8 mouse cellular contexts compared by ENCODE assay signal in genomic region chr16:17406512-17407231, GRCm38 (mm10). TPM values are rescaled to one million over a fixed set of nuclear protein-coding genes. Genes with fewer than 3 reads are reported as not detected.
DNase-seq lines count a peak whose midpoint lies in the region; ATAC-seq and TF ChIP-seq lines count a peak whose summit lies in the region.

No protein-coding gene starts in this region.

- no peak for ATAC-seq in forebrain, embryonic 11.5 days (replicated peaks; ENCODE audit: low FRiP score)
- ATAC-seq in kidney, embryonic 15.5 days (replicated peaks; ENCODE audit: low FRiP score): no peak
- no peak for ATAC-seq in midbrain, embryonic 14.5 days (ENCODE audit: low FRiP score, low TSS enrichment)
- no peak for ATAC-seq in activated CD4-positive, CD25-positive, alpha-beta regulatory T cell, adult 4 months

- H3K4me1 ChIP-seq in lung, adult 2 months (ENCODE audit: control insufficient read depth, insufficient read depth, low read length): peaks cover 8% of the 10 kb centered on the region; the same call in 1 of the 2 replicates
- H3K4me1 ChIP-seq in forebrain, embryonic 11.5 days (replicated peaks; ENCODE audit: control insufficient read depth, insufficient read depth, low read length): peaks cover 6% of the 10 kb centered on the region; the same call in 1 of the 2 replicates
- peaks cover 24% of the 10 kb centered on the region for H3K4me1 ChIP-seq in kidney, embryonic 15.5 days
- peaks cover 21% of the 10 kb centered on the region for H3K4me1 ChIP-seq in midbrain, embryonic 14.5 days (ENCODE audit: control insufficient read depth, insufficient read depth, low read length)

- TF ChIP-seq CTCF in lung, adult 2 months (IDR thresholded peaks at IDR 0.05; ENCODE audit: insufficient read depth, low read length): no peak

- peak overlapping the region; percentile 72 for H3K9ac ChIP-seq in forebrain, embryonic 11.5 days (ENCODE audit: low read length)
- peak overlapping the region; percentile 72 for H3K9ac ChIP-seq in kidney, embryonic 15.5 days
- H3K9ac ChIP-seq in midbrain, embryonic 14.5 days (replicated peaks; ENCODE audit: low read length): peak overlapping the region; percentile 70

- H3K27ac ChIP-seq in forebrain, embryonic 11.5 days (ENCODE audit: low read depth, low read length): no peak overlapping the region
- H3K27ac ChIP-seq in kidney, embryonic 15.5 days: no peak overlapping the region
- H3K27ac ChIP-seq in midbrain, embryonic 14.5 days (replicated peaks; ENCODE audit: low read depth, low read length): no peak overlapping the region

- no peaks in the 10 kb centered on the region for H3K27me3 ChIP-seq in forebrain, embryonic 11.5 days (ENCODE audit: control insufficient read depth, insufficient read depth, low read length)
- H3K27me3 ChIP-seq in kidney, embryonic 15.5 days: no peaks in the 10 kb centered on the region
- H3K27me3 ChIP-seq in midbrain, embryonic 14.5 days (ENCODE audit: control insufficient read depth, insufficient read depth, low read length): no peaks in the 10 kb centered on the region

- 23% methylated on average over 9 of the region's 9 CpGs for WGBS in lung, adult 2 months
- 46% methylated on average over 9 of the region's 9 CpGs for WGBS in forebrain, embryonic 11.5 days
- 29% methylated on average over 9 of the region's 9 CpGs for WGBS in kidney, embryonic 15.5 days
- 41% methylated on average over 9 of the region's 9 CpGs for WGBS in midbrain, embryonic 14.5 days

- peak overlapping the region; percentile 67 for H3K4me2 ChIP-seq in forebrain, embryonic 11.5 days (ENCODE audit: low read depth, low read length, severe bottlenecking)
- peak overlapping the region; percentile 68 for H3K4me2 ChIP-seq in kidney, embryonic 15.5 days
- H3K4me2 ChIP-seq in midbrain, embryonic 14.5 days (ENCODE audit: low read length): peak overlapping the region; percentile 68

- H3K36me3 ChIP-seq in forebrain, embryonic 11.5 days (ENCODE audit: control insufficient read depth, insufficient read depth, low read length): no peaks in the 10 kb centered on the region; the same call in 1 of the 2 replicates
- H3K36me3 ChIP-seq in kidney, embryonic 15.5 days: peaks cover 8% of the 10 kb centered on the region; the same call in 1 of the 2 replicates
- H3K36me3 ChIP-seq in midbrain, embryonic 14.5 days (ENCODE audit: control insufficient read depth, insufficient read depth, low read length): 0 out of 2 replicates have a peak, but pooled peaks cover 2% of the 10 kb centered on the region

- no peak for DNase-seq in lung, adult 2 months
- DNase-seq in lung, postnatal 10 days: no peak
- peak; percentile 5 for DNase-seq in NIH3T3 (ENCODE audit: low read depth)
- DNase-seq in forebrain, embryonic 11.5 days (ENCODE audit: low spot score): no peak
- DNase-seq in midbrain, embryonic 14.5 days: peak; percentile 6
- no peak for DNase-seq in urinary bladder, postnatal 4 days (ENCODE audit: low spot score in 2 of 2)

- TF ChIP-seq POLR2A in lung, adult 2 months (IDR thresholded peaks at IDR 0.05; ENCODE audit: borderline replicate concordance, extremely low read depth, low read depth, low read length): no peak

- peak overlapping the region; percentile 99 for H3K4me3 ChIP-seq in lung, adult 2 months (replicated peaks; ENCODE audit: extremely low read depth, low read depth, low read length)
- H3K4me3 ChIP-seq in forebrain, embryonic 11.5 days (ENCODE audit: low read depth, low read length): peak overlapping the region; percentile 61
- H3K4me3 ChIP-seq in kidney, embryonic 15.5 days (replicated peaks): peak overlapping the region; percentile 65
- peak overlapping the region; percentile 62 for H3K4me3 ChIP-seq in midbrain, embryonic 14.5 days (replicated peaks; ENCODE audit: low read depth, low read length)

- no peaks in the 10 kb centered on the region for H3K9me3 ChIP-seq in forebrain, embryonic 11.5 days (ENCODE audit: control insufficient read depth, low read length)
- H3K9me3 ChIP-seq in kidney, embryonic 15.5 days (replicated peaks): no peaks in the 10 kb centered on the region
- H3K9me3 ChIP-seq in midbrain, embryonic 14.5 days (ENCODE audit: control insufficient read depth, low read length): no peaks in the 10 kb centered on the region

RNA-seq across cellular contexts. Expression of gene Pi4ka, which starts 0.6 kb away (rescaled TPM):
- polyA plus RNA-seq in lung, adult 2 months (2012; rRNA removed): 38.0 and 55.9 TPM in 2 replicates
- 49.3 and 54.3 TPM in 2 replicates for polyA plus RNA-seq in forebrain, embryonic 11.5 days (2014; fragmentation: Nextera tagmentation; extraction: Ambion mirVana)
- 30.9 and 39.7 TPM in 2 replicates for polyA plus RNA-seq in kidney, embryonic 15.5 days (2015; fragmentation: Nextera tagmentation; extraction: Ambion mirVana)
- polyA plus RNA-seq in midbrain, embryonic 14.5 days (2014; fragmentation: Nextera tagmentation; extraction: Ambion mirVana): 65.2 and 77.6 TPM in 2 replicates
- 10 to 100 TPM; 42.5 to 51.8 TPM for polyA plus RNA-seq in activated CD4-positive, CD25-positive, alpha-beta regulatory T cell, adult 4 months (2017; shearing (Covaris generic))

RNA-seq across cellular contexts. Expression of gene Snap29, which starts 0.9 kb away (rescaled TPM):
- polyA plus RNA-seq in lung, adult 2 months (2012; rRNA removed): 4.6 and 7.3 TPM in 2 replicates
- 6.7 and 6.9 TPM in 2 replicates for polyA plus RNA-seq in forebrain, embryonic 11.5 days (2014; fragmentation: Nextera tagmentation; extraction: Ambion mirVana)
- 14.2 and 15.2 TPM in 2 replicates for polyA plus RNA-seq in kidney, embryonic 15.5 days (2015; fragmentation: Nextera tagmentation; extraction: Ambion mirVana)
- polyA plus RNA-seq in midbrain, embryonic 14.5 days (2014; fragmentation: Nextera tagmentation; extraction: Ambion mirVana): 10.7 and 16.2 TPM in 2 replicates
- 10 to 100 TPM in 1 of 2 experiments, 1 to 10 TPM in 1; 8.3 to 16.7 TPM for polyA plus RNA-seq in activated CD4-positive, CD25-positive, alpha-beta regulatory T cell, adult 4 months (2017; shearing (Covaris generic))

RNA-seq across cellular contexts. Expression of gene Crkl, which starts 45.1 kb away (rescaled TPM):
- polyA plus RNA-seq in lung, adult 2 months (2012; rRNA removed): 56.5 and 63.3 TPM in 2 replicates
- polyA plus RNA-seq in forebrain, embryonic 11.5 days (2014; fragmentation: Nextera tagmentation; extraction: Ambion mirVana): 96.7 and 102 TPM in 2 replicates
- 68.9 and 72.6 TPM in 2 replicates for polyA plus RNA-seq in kidney, embryonic 15.5 days (2015; fragmentation: Nextera tagmentation; extraction: Ambion mirVana)
- 76.3 and 85.4 TPM in 2 replicates for polyA plus RNA-seq in midbrain, embryonic 14.5 days (2014; fragmentation: Nextera tagmentation; extraction: Ambion mirVana)
- 10 to 100 TPM; 16.6 to 21.2 TPM for polyA plus RNA-seq in activated CD4-positive, CD25-positive, alpha-beta regulatory T cell, adult 4 months (2017; shearing (Covaris generic))

Comparison
In these comparisons a context has a peak if more than half of its experiments do, and no peak if none do; other contexts are left out.
1. DNase-seq: peak in NIH3T3 (single experiment) and midbrain, embryonic 14.5 days (single experiment); none in lung, adult 2 months (single experiment), lung, postnatal 10 days (single experiment), forebrain, embryonic 11.5 days (single experiment) and urinary bladder, postnatal 4 days (0 of 2).
2. Peak in every context shown above with its lines, with median percentiles within 50 percentile points of each other: H3K4me3 ChIP-seq, H3K4me2 ChIP-seq and H3K9ac ChIP-seq.